Mouse (Mus musculus): Measurements from ENCODE around the gene Calcoco2. TPM values are rescaled to one million over a fixed set of nuclear protein-coding genes. Genes with fewer than 3 reads are reported as not detected.

Gene Calcoco2
- polyA plus RNA-seq, 1 experiment = not detected

- H3K27me3 ChIP-seq (replicated peaks; ENCODE audit: control insufficient read depth, insufficient read depth, low read length) = no peaks in the 10 kb centered on the region
- H3K36me3 ChIP-seq (ENCODE audit: control insufficient read depth, insufficient read depth, low read length) = peaks cover 12% of the 10 kb centered on the region
- 85% methylated on average over 4 of the region's 4 CpGs for WGBS
- H3K4me1 ChIP-seq (ENCODE audit: control insufficient read depth, insufficient read depth, low read length) = no peaks in the 10 kb centered on the region
- H3K4me3 ChIP-seq (ENCODE audit: insufficient read depth, low read depth, low read length) = no peak overlapping the region
- TF ChIP-seq POLR2A (IDR thresholded peaks at IDR 0.05; ENCODE audit: low read depth, low read length) (no peak), CTCF (conservative IDR thresholded peaks at IDR 0.05; ENCODE audit: insufficient read depth, insufficient read length, low read depth, low read length) (no peak)
- H3K27ac ChIP-seq (ENCODE audit: insufficient read depth, low read depth, low read length) = no peak overlapping the region
- no peak for DNase-seq
Measured at GRCm38 (mm10) chr11:96058309-96058708, 53.5 kb downstream of the Calcoco2 start.

- H3K4me1 ChIP-seq (ENCODE audit: control insufficient read depth, insufficient read depth, low read length) = peaks cover 8% of the 10 kb centered on the region; the same call in 1 of the 2 replicates
- no peak overlapping the region for H3K27ac ChIP-seq (ENCODE audit: insufficient read depth, low read depth, low read length)
- H3K27me3 ChIP-seq (replicated peaks; ENCODE audit: control insufficient read depth, insufficient read depth, low read length) = no peaks in the 10 kb centered on the region
- 85% methylated on average over 3 of the region's 3 CpGs for WGBS
- no peak overlapping the region for H3K4me3 ChIP-seq (ENCODE audit: insufficient read depth, low read depth, low read length)
- H3K36me3 ChIP-seq (ENCODE audit: control insufficient read depth, insufficient read depth, low read length) = peaks cover 13% of the 10 kb centered on the region
- no peak for DNase-seq
- no peak for TF ChIP-seq POLR2A (IDR thresholded peaks at IDR 0.05; ENCODE audit: low read depth, low read length)
Measured at GRCm38 (mm10) chr11:96050854-96051253, 60.9 kb downstream of the Calcoco2 start.

GRCm38 (mm10) chr11:96049939-96050338 lies 61.8 kb downstream of the Calcoco2 start:
- peaks cover 13% of the 10 kb centered on the region for H3K36me3 ChIP-seq (ENCODE audit: control insufficient read depth, insufficient read depth, low read length)

More at GRCm38 (mm10) chr11:96049939-96050338, 61.8 kb downstream of the Calcoco2 start:
- Histone ChIP-seq H3K27me3 (replicated peaks; ENCODE audit: control insufficient read depth, insufficient read depth, low read length) (no peaks in the 10 kb centered on the region), H3K27ac (ENCODE audit: insufficient read depth, low read depth, low read length) (no peak overlapping the region), H3K4me1 (ENCODE audit: control insufficient read depth, insufficient read depth, low read length) (peaks cover 8% of the 10 kb centered on the region; the same call in 1 of the 2 replicates), H3K4me3 (ENCODE audit: insufficient read depth, low read depth, low read length) (no peak overlapping the region)
- 83% methylated on average over 4 of the region's 4 CpGs for WGBS
- no peak for DNase-seq
- TF ChIP-seq POLR2A (IDR thresholded peaks at IDR 0.05; ENCODE audit: low read depth, low read length) (no peak), CTCF (conservative IDR thresholded peaks at IDR 0.05; ENCODE audit: insufficient read depth, insufficient read length, low read depth, low read length) (no peak)

Other genes starting within 250 kb of the Calcoco2 start
- 0.19 and 0.38 TPM in 2 replicates for gene B4galnt2, start 197.1 kb downstream of the Calcoco2 start, polyA plus RNA-seq (2012; rRNA removed)
- 1.0 and 1.1 TPM in 2 replicates for gene Igf2bp1, start 106.0 kb downstream of the Calcoco2 start, polyA plus RNA-seq (2012; rRNA removed)
- not detected in 2 replicates for gene Gip, start 87.4 kb downstream of the Calcoco2 start, polyA plus RNA-seq (2012; rRNA removed)
- gene Snf8, start 77.1 kb downstream of the Calcoco2 start, polyA plus RNA-seq (2012; rRNA removed) = 35.5 and 45.9 TPM in 2 replicates
- 36.0 and 38.8 TPM in 2 replicates for gene Ube2z, start 46.6 kb downstream of the Calcoco2 start, polyA plus RNA-seq (2012; rRNA removed)
- gene Atp5g1, start 36.3 kb downstream of the Calcoco2 start, polyA plus RNA-seq (2012; rRNA removed) = 1,915 and 2,050 TPM in 2 replicates
- gene Ttll6, start 21.8 kb upstream of the Calcoco2 start, polyA plus RNA-seq (2012; rRNA removed) = 0.05 TPM in 2 replicates
- gene Hoxb13, start 82.4 kb upstream of the Calcoco2 start, polyA plus RNA-seq (2012; rRNA removed) = not detected in 2 replicates
- gene Hoxb9, start 159.5 kb upstream of the Calcoco2 start, polyA plus RNA-seq (2012; rRNA removed) = 27.8 and 29.6 TPM in 2 replicates
- gene Hoxb8, start 169.9 kb upstream of the Calcoco2 start, polyA plus RNA-seq (2012; rRNA removed) = 51.7 and 69.9 TPM in 2 replicates
- 15.5 and 16.5 TPM in 2 replicates for gene Hoxb7, start 174.7 kb upstream of the Calcoco2 start, polyA plus RNA-seq (2012; rRNA removed)
- 62.7 and 67.9 TPM in 2 replicates for gene Hoxb6, start 180.5 kb upstream of the Calcoco2 start, polyA plus RNA-seq (2012; rRNA removed)
- gene Hoxb5, start 191.4 kb upstream of the Calcoco2 start, polyA plus RNA-seq (2012; rRNA removed) = 7.7 and 8.4 TPM in 2 replicates
- 12.6 and 14.6 TPM in 2 replicates for gene Hoxb4, start 206.3 kb upstream of the Calcoco2 start, polyA plus RNA-seq (2012; rRNA removed)
- gene Hoxb3, start 211.4 kb upstream of the Calcoco2 start, polyA plus RNA-seq (2012; rRNA removed) = 10.1 and 14.1 TPM in 2 replicates
- gene Hoxb2, start 238.6 kb upstream of the Calcoco2 start, polyA plus RNA-seq (2012; rRNA removed) = 22.8 and 28.4 TPM in 2 replicates